Mouse (Mus musculus) hindbrain, embryonic 14.5 days (tissue): Measurements from ENCODE around the gene Abcd4. TPM values are rescaled to one million over a fixed set of nuclear protein-coding genes. Genes with fewer than 3 reads are reported as not detected.
A peak's percentile ranks its signal among the peaks of the same experiment; 100 is the strongest.

Source experiments
- ATAC-seq: fragments of 200-750 bp; cut with Nextera tagmentation; 2 replicates; pipeline ENCODE4 v1.8.0; 2017; ENCODE audit warnings: moderate number of reproducible peaks, mild to moderate bottlenecking, moderate TSS enrichment, moderate library complexity; ENCODE audit not compliant: low FRiP score
- DNase-seq: peaks from one replicate; pipeline ENCODE4 v3.0.0-alpha.2; 2015; ENCODE audit warnings: low spot score
- H3K27ac ChIP-seq: fragments of 300-500 bp; sonication (generic); 2 replicates; pipeline ENCODE4 v1.5.1; 2014; ENCODE audit warnings: mild to moderate bottlenecking, moderate library complexity
- H3K27me3 ChIP-seq: fragments of 300-500 bp; sonication (generic); 2 replicates; pipeline ENCODE4 v1.6.1; 2014; ENCODE audit warnings: mild to moderate bottlenecking, low read length, mixed read lengths; ENCODE audit not compliant: control insufficient read depth, insufficient read depth
- H3K36me3 ChIP-seq: fragments of 300-500 bp; sonication (generic); replicated peaks from 2 replicates; pipeline ENCODE4 v1.6.1; 2014; ENCODE audit not compliant: control insufficient read depth, insufficient read depth
- H3K4me1 ChIP-seq: fragments of 300-500 bp; sonication (generic); replicated peaks from 2 replicates; pipeline ENCODE4 v1.6.1; 2014; ENCODE audit warnings: antibody characterized with exemption, low read length, mixed read lengths; ENCODE audit not compliant: control insufficient read depth, insufficient read depth
- H3K4me2 ChIP-seq: fragments of 300-500 bp; sonication (generic); replicated peaks from 2 replicates; pipeline ENCODE4 v1.6.1; 2014; ENCODE audit warnings: mild to moderate bottlenecking, moderate library complexity
- H3K4me3 ChIP-seq: fragments of 300-500 bp; sonication (generic); replicated peaks from 2 replicates; pipeline ENCODE4 v1.5.1; 2014; ENCODE audit warnings: mild to moderate bottlenecking, low read length
- H3K9ac ChIP-seq: fragments of 300-500 bp; sonication (generic); 2 replicates; pipeline ENCODE4 v1.6.1; 2014
- H3K9me3 ChIP-seq: fragments of 300-500 bp; sonication (generic); 2 replicates; pipeline ENCODE4 v1.6.1; 2016; ENCODE audit warnings: low read length; ENCODE audit not compliant: control insufficient read depth
- WGBS: fragments of 180-500 bp; shearing (Covaris S2); extraction: QIAGEN DNeasy Blood & Tissue Kit; methylation state at CpG from one replicate; pipeline ENCODE4 v1.1.7; 2014; 5-methylcytosine and 5-hydroxymethylcytosine counted together
- polyA plus RNA-seq: library from polyadenylated mRNA; unstranded; fragments of >200 nt; fragmentation: Nextera tagmentation; extraction: Ambion mirVana; gene quantifications from 2 replicates; pipeline ENCODE4 v1.2.1, GENCODE M21; 2014

The Abcd4 gene
- polyA plus RNA-seq, 1 experiment from 2014 or later: 9.9 TPM

GRCm38 (mm10) chr12:84617663-84618062 lies 450 bp upstream of the Abcd4 start:
- peak overlapping the region; percentile 66 for H3K4me3 ChIP-seq
- H3K9me3 ChIP-seq: no peaks in the 10 kb centered on the region
- WGBS: 6% methylated on average over 10 of the region's 10 CpGs
- H3K4me1 ChIP-seq: 0 out of 2 replicates have a peak, but pooled peaks cover 2% of the 10 kb centered on the region
- H3K9ac ChIP-seq: peak overlapping the region; percentile 41
- H3K27ac ChIP-seq: no peak overlapping the region
- no peaks in the 10 kb centered on the region for H3K27me3 ChIP-seq
- peak overlapping the region; percentile 65 for H3K4me2 ChIP-seq
- H3K36me3 ChIP-seq: no peaks in the 10 kb centered on the region
- peak; percentile 49; the same call in 1 of the 2 replicates for ATAC-seq
- DNase-seq: no peak

- 83% methylated on average over 7 of the region's 7 CpGs for WGBS
- Histone ChIP-seq H3K4me1 (0 out of 2 replicates have a peak, but pooled peaks cover 2% of the 10 kb centered on the region), H3K36me3 (no peaks in the 10 kb centered on the region), H3K27me3 (no peaks in the 10 kb centered on the region), H3K27ac (no peak overlapping the region), H3K4me2 (no peak overlapping the region), H3K4me3 (no peak overlapping the region), H3K9ac (no peak overlapping the region), H3K9me3 (no peaks in the 10 kb centered on the region)
- DNase-seq (no peak), ATAC-seq (no peak)
Observed at GRCm38 (mm10) chr12:84614524-84614923, 2.7 kb downstream of the Abcd4 start.

GRCm38 (mm10) chr12:84614001-84614400 lies 3.2 kb downstream of the Abcd4 start:
- H3K27me3 ChIP-seq: no peaks in the 10 kb centered on the region
- H3K4me1 ChIP-seq: 0 out of 2 replicates have a peak, but pooled peaks cover 2% of the 10 kb centered on the region
- H3K27ac ChIP-seq: no peak overlapping the region
- H3K9ac ChIP-seq: no peak overlapping the region
- H3K4me2 ChIP-seq: no peak overlapping the region
- H3K36me3 ChIP-seq: no peaks in the 10 kb centered on the region; the same call in 1 of the 2 replicates
- DNase-seq (no peak), ATAC-seq (no peak)
- no peak overlapping the region for H3K4me3 ChIP-seq
- WGBS: 90% methylated on average over 11 of the region's 11 CpGs
- H3K9me3 ChIP-seq: no peaks in the 10 kb centered on the region

GRCm38 (mm10) chr12:84612518-84612917 lies 4.7 kb downstream of the Abcd4 start:
- Histone ChIP-seq H3K27me3 (no peaks in the 10 kb centered on the region), H3K9ac (no peak overlapping the region), H3K4me3 (no peak overlapping the region), H3K27ac (no peak overlapping the region), H3K4me2 (no peak overlapping the region), H3K4me1 (no peaks in the 10 kb centered on the region), H3K36me3 (no peaks in the 10 kb centered on the region; the same call in 1 of the 2 replicates), H3K9me3 (no peaks in the 10 kb centered on the region)
- ATAC-seq: no peak
- WGBS: 72% methylated on average over 8 of the region's 8 CpGs
- DNase-seq: no peak

- Histone ChIP-seq H3K4me3 (no peak overlapping the region), H3K4me2 (no peak overlapping the region), H3K9ac (no peak overlapping the region), H3K27me3 (no peaks in the 10 kb centered on the region), H3K9me3 (no peaks in the 10 kb centered on the region), H3K36me3 (peaks cover 2% of the 10 kb centered on the region; the same call in 1 of the 2 replicates), H3K27ac (no peak overlapping the region), H3K4me1 (no peaks in the 10 kb centered on the region)
- ATAC-seq: no peak
- no peak for DNase-seq
- 86% methylated on average over 10 of the region's 10 CpGs for WGBS
Observed at GRCm38 (mm10) chr12:84611718-84612117, 5.5 kb downstream of the Abcd4 start.

GRCm38 (mm10) chr12:84605860-84606259 lies 11.4 kb downstream of the Abcd4 start:
- Histone ChIP-seq H3K4me3 (no peak overlapping the region), H3K9ac (no peak overlapping the region), H3K4me2 (no peak overlapping the region), H3K27me3 (no peaks in the 10 kb centered on the region), H3K9me3 (no peaks in the 10 kb centered on the region), H3K27ac (no peak overlapping the region), H3K4me1 (no peaks in the 10 kb centered on the region), H3K36me3 (peaks cover 8% of the 10 kb centered on the region; the same call in 1 of the 2 replicates)
- ATAC-seq (no peak), DNase-seq (no peak)
- WGBS: 78% methylated on average over 7 of the region's 7 CpGs

- Histone ChIP-seq H3K4me1 (no peaks in the 10 kb centered on the region), H3K4me2 (no peak overlapping the region), H3K27ac (no peak overlapping the region), H3K27me3 (no peaks in the 10 kb centered on the region), H3K4me3 (no peak overlapping the region), H3K9ac (no peak overlapping the region), H3K9me3 (no peaks in the 10 kb centered on the region), H3K36me3 (peaks cover 8% of the 10 kb centered on the region; the same call in 1 of the 2 replicates)
- DNase-seq (no peak), ATAC-seq (no peak)
- 89% methylated on average over 7 of the region's 7 CpGs for WGBS
Observed at GRCm38 (mm10) chr12:84604001-84604400, 13.2 kb downstream of the Abcd4 start.

- Histone ChIP-seq H3K4me1 (no peaks in the 10 kb centered on the region), H3K27me3 (0 out of 2 replicates have a peak, but pooled peaks cover 3% of the 10 kb centered on the region), H3K4me3 (no peak overlapping the region), H3K9ac (no peak overlapping the region), H3K36me3 (0 out of 2 replicates have a peak, but pooled peaks cover 6% of the 10 kb centered on the region), H3K9me3 (no peaks in the 10 kb centered on the region), H3K27ac (no peak overlapping the region), H3K4me2 (no peak overlapping the region)
- 0 out of 2 replicates have a peak, but pooled peaks have one; percentile 46 for ATAC-seq
- no peak for DNase-seq
- 16% methylated on average over 8 of the region's 8 CpGs for WGBS
Observed at GRCm38 (mm10) chr12:84598324-84598723, 18.9 kb downstream of the Abcd4 start.

- Histone ChIP-seq H3K4me1 (peaks cover 11% of the 10 kb centered on the region; the same call in 1 of the 2 replicates), H3K36me3 (no peaks in the 10 kb centered on the region), H3K4me2 (peak overlapping the region; percentile 81), H3K27ac (peak overlapping the region; percentile 72), H3K9me3 (no peaks in the 10 kb centered on the region), H3K9ac (peak overlapping the region; percentile 64), H3K4me3 (peak overlapping the region; percentile 43), H3K27me3 (peaks cover 6% of the 10 kb centered on the region; the same call in 1 of the 2 replicates)
- ATAC-seq (peak; percentile 82), DNase-seq (peak; percentile 96)
- under 1% methylated on average over 50 of the region's 54 CpGs for WGBS
Observed at GRCm38 (mm10) chr12:84589825-84590761, 27.1 kb downstream of the Abcd4 start.
